ENCODE assay signal across 7 mouse cellular contexts in the genomic region with DNA sequence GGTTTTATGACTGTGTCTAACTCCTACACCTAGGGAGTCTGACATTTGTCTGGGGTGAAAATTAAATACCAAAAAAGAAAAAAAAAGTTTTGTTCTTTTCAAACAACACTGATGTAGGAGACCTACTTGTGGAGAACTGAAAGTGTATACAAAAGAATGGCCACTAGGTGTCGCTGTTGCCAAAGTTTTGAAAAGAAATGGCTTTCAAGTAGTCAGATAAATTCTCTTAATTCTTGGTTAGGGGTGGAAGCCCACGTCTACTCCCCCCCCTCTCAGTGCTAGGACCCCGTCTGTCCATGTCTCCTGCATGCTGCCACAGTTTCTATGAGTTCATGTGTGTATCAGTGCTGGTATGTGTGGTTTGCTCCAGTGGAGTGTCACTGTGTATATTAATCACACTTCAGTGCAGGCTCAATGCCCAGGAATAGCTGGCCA.
A peak's percentile ranks its signal among the peaks of the same experiment; 100 is the strongest.
DNase-seq lines count a peak whose midpoint lies in the region; ATAC-seq and TF ChIP-seq lines count a peak whose summit lies in the region.

No protein-coding gene starts in this region.

- peak; percentile 70 for ATAC-seq in frontal cortex, adult (ENCODE audit: low TSS enrichment)
- peak; percentile 36; the same call in 1 of the 2 replicates for ATAC-seq in neutrophil, adult 5-6 weeks (ENCODE audit: extremely low read depth, insufficient number of reproducible peaks, low FRiP score, poor library complexity, severe bottlenecking)

- no peak overlapping the region for H3K4me3 ChIP-seq in E14TG2a.4 (replicated peaks; ENCODE audit: low read length)
- no peak overlapping the region for H3K4me3 ChIP-seq in lung, adult 2 months (replicated peaks; ENCODE audit: extremely low read depth, low read depth, low read length)

- 1% methylated on average over 3 of the region's 3 CpGs for WGBS in lung, adult 2 months

- TF ChIP-seq CTCF in E14TG2a.4 (conservative IDR thresholded peaks at IDR 0.05; ENCODE audit: low read length) = peak; percentile 41
- TF ChIP-seq CTCF in lung, adult 2 months (IDR thresholded peaks at IDR 0.05; ENCODE audit: insufficient read depth, low read length) = peak; percentile 41

- H3K36me3 ChIP-seq in E14TG2a.4 (ENCODE audit: insufficient read depth, low read length) = no peaks in the 10 kb centered on the region

- no peak for TF ChIP-seq POLR2A in lung, adult 2 months (IDR thresholded peaks at IDR 0.05; ENCODE audit: borderline replicate concordance, extremely low read depth, low read depth, low read length)

- H3K4me1 ChIP-seq in E14TG2a.4 (replicated peaks; ENCODE audit: low read depth, low read length) = peaks cover 37% of the 10 kb centered on the region
- H3K4me1 ChIP-seq in lung, adult 2 months (ENCODE audit: control insufficient read depth, insufficient read depth, low read length) = peaks cover 3% of the 10 kb centered on the region; the same call in 1 of the 2 replicates

- H3K9me3 ChIP-seq in E14TG2a.4 (ENCODE audit: low read length) = no peaks in the 10 kb centered on the region

- H3K27me3 ChIP-seq in E14TG2a.4 (ENCODE audit: insufficient read depth, low read length) = peaks cover 30% of the 10 kb centered on the region

- DNase-seq in 416B (ENCODE audit: low read depth) = peak; percentile 81
- DNase-seq in cerebellum, adult 18-20 months = peak; percentile 67 to 77
- peak; percentile 31 to 58 for DNase-seq in kidney, adult 8-10 months
- DNase-seq in lung, adult 2 months = peak; percentile 33
